Mouse (Mus musculus) ES-E14 (cell line): ENCODE results near the gene Capn8.

Experiments
- CHD2 ChIP-seq: IDR thresholded peaks from 2 replicates; pipeline ENCODE4 v1.6.1; 2014; ENCODE audit warnings: mild to moderate bottlenecking, low read depth, low read length, inconsistent platforms
- MAFK ChIP-seq: IDR thresholded peaks from 2 replicates; pipeline ENCODE4 v1.6.1; 2014; ENCODE audit warnings: mild to moderate bottlenecking, low read depth, low read length, inconsistent platforms; ENCODE audit not compliant: insufficient read depth
- ZC3H11A ChIP-seq: IDR thresholded peaks from 2 replicates; pipeline ENCODE4 v1.6.1; 2012; ENCODE audit warnings: low read depth, mild to moderate bottlenecking, inconsistent platforms, low read length, borderline replicate concordance

DNA sequence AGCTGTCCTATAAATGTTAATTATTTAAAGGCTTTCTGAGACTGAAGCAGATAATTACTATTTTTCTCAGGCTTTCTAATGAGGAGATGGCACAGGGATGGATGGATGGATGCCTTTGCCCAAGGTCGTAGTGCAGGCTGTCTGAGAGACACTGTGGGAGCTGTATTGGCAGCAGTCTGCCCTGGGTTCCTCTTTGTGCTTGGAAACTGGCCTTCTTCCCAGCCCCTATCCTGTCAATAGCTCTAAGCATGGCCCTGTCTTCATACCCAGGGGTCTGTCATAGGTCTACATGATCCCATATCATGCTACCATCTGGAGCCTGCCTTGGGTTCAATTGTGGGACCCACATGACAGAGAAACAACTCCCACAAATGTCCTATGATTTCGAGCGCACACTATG is 102.5 kb downstream of the Capn8 start:
- TF ChIP-seq MAFK: no peak
- TF ChIP-seq CHD2: no peak
- no peak for TF ChIP-seq ZC3H11A
